Mouse (Mus musculus): ENCODE data around the gene Fbxl19. TPM values are rescaled to one million over a fixed set of nuclear protein-coding genes. Genes with fewer than 3 reads are reported as not detected.

Gene Fbxl19
- polyA plus RNA-seq, 1 experiment from 2014 or later = 6.2 TPM

DNA sequence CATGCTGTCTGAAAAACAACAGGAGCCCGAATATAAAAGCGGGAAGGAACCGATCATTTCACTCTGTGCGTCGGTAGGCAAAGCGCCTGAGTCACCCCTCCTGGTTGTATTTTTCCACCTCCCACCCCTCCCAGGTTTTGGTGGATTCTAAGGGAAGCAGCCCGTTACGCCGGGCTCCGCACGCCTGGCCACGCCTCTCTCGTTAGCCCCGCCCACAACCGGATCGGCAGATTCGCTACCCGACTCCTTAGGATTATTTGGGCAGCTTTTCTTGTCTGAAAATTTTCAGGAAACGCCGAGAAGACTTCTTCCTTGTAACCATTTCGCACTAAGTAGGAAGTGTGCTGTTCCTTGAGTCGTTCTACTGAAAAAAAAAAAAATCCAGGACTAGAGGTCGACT is 32.1 kb downstream of the Fbxl19 start, which contains the start of gene Setd1a:
Gene Setd1a, plus strand, starts transcription at position 245 of the 400 bp plus-strand sequence.
- Histone ChIP-seq H3K4me2 (replicated peaks; ENCODE audit: low read depth, low read length) (peak within 1 kb of the TSS; percentile 82), H3K4me3 (ENCODE audit: low read length) (peak within 1 kb of the TSS; percentile 96), H3K27ac (ENCODE audit: low read depth, low read length) (peak within 1 kb of the TSS; percentile 95), H3K9ac (ENCODE audit: low read depth, low read length) (peak within 1 kb of the TSS; percentile 96), H3K4me1 (ENCODE audit: control insufficient read depth, insufficient read depth, low read length) (peaks cover 12% of the 10 kb centered on the region), H3K27me3 (ENCODE audit: control insufficient read depth, insufficient read depth, low read length) (no peaks in the 10 kb centered on the region), H3K9me3 (ENCODE audit: control insufficient read depth, low read length) (no peaks in the 10 kb centered on the region), H3K36me3 (ENCODE audit: control insufficient read depth, insufficient read depth, low read length) (peaks cover 32% of the 10 kb centered on the region)
- peak; percentile 47 for ATAC-seq (ENCODE audit: low FRiP score, low TSS enrichment)
- WGBS = under 1% methylated on average over 23 of the region's 23 CpGs

DNA sequence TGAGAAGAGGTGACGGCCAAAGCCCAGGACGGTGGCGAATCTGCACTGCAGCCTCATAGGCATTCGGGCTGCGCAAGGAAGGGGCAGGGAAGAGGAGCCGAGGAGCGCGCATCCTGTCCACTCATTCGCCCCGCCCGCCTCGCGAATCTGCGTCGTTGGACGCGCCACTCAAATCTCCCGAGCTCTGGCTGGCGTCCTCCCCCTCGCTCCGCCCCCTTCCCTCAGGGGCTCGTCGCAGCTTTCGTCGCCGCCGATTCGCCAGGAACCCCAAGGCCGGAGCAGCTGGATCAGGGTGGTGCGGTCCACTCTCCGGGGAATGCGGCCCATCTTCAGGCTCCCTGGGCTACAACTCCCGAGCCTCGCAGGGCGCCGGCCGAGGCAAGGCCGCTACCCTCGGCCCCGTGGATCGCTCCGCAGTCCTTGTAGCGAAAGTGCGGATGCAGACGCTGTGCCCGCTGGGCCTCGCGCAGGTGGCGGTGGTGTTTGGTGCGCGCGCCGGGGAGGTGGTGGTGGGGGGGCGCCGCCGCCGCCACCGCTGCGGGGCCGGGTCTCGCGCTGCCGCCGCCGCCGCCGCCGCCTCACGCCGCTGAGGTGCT is 32.6 kb downstream of the Fbxl19 start:
- Histone ChIP-seq H3K36me3 (ENCODE audit: control insufficient read depth, insufficient read depth, low read length) (peaks cover 37% of the 10 kb centered on the region), H3K9ac (ENCODE audit: low read depth, low read length) (peak overlapping the region; percentile 96), H3K4me1 (ENCODE audit: control insufficient read depth, insufficient read depth, low read length) (peaks cover 12% of the 10 kb centered on the region), H3K4me2 (replicated peaks; ENCODE audit: low read depth, low read length) (peak overlapping the region; percentile 82), H3K4me3 (ENCODE audit: low read length) (peak overlapping the region; percentile 96), H3K27me3 (ENCODE audit: control insufficient read depth, insufficient read depth, low read length) (no peaks in the 10 kb centered on the region), H3K9me3 (ENCODE audit: control insufficient read depth, low read length) (no peaks in the 10 kb centered on the region), H3K27ac (ENCODE audit: low read depth, low read length) (peak overlapping the region; percentile 95)
- peak; percentile 91 for ATAC-seq (ENCODE audit: low FRiP score, low TSS enrichment)
- under 1% methylated on average over 48 of the region's 70 CpGs for WGBS

DNA sequence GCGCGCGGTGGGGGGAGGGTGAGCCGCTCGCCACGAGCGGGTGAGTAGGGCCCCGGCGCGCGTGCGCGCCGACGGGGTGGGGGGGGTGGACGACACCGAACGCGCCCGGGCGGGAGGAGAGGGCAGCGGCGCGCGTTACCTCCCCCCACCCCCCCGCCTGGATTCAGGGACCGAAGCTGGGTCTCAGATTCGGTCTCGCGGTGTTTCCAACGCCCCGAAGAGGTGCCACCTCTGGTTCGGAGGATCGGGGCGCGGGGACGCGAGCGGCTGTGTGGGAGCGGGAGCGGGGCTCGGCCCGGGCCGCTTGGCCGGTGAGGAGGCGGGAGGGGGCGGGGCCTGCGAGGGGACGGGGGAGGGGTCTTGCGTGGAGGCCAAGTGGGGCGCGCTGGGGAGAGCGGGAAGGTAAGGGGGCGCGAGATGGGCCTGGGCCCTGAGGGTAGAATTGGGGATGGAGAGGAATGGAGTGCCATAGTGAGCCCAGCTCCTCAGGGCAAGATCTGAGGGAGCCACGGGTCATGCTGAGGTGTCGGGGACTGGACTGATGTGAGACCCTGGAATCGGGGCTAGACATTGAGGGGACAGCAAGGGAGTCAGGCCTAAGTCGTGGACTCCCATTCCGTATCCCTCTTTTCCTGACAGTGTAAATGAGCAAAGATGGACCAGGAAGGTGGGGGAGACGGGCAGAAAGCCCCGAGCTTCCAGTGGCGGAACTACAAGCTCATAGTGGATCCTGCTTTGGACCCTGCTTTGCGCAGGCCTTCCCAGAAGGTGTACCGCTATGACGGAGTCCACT is 33.3 kb downstream of the Fbxl19 start:
- H3K36me3 ChIP-seq (ENCODE audit: control insufficient read depth, insufficient read depth, low read length) = peaks cover 44% of the 10 kb centered on the region
- H3K4me2 ChIP-seq (replicated peaks; ENCODE audit: low read depth, low read length) = peak overlapping the region; percentile 82
- 2% methylated on average over 63 of the region's 66 CpGs for WGBS
- peak overlapping the region; percentile 96 for H3K4me3 ChIP-seq (ENCODE audit: low read length)
- H3K9ac ChIP-seq (ENCODE audit: low read depth, low read length) = peak overlapping the region; percentile 96
- peak overlapping the region; percentile 95 for H3K27ac ChIP-seq (ENCODE audit: low read depth, low read length)
- H3K9me3 ChIP-seq (ENCODE audit: control insufficient read depth, low read length) = no peaks in the 10 kb centered on the region
- peak; percentile 59 for ATAC-seq (ENCODE audit: low FRiP score, low TSS enrichment)
- H3K27me3 ChIP-seq (ENCODE audit: control insufficient read depth, insufficient read depth, low read length) = no peaks in the 10 kb centered on the region
- H3K4me1 ChIP-seq (ENCODE audit: control insufficient read depth, insufficient read depth, low read length) = peaks cover 12% of the 10 kb centered on the region

DNA sequence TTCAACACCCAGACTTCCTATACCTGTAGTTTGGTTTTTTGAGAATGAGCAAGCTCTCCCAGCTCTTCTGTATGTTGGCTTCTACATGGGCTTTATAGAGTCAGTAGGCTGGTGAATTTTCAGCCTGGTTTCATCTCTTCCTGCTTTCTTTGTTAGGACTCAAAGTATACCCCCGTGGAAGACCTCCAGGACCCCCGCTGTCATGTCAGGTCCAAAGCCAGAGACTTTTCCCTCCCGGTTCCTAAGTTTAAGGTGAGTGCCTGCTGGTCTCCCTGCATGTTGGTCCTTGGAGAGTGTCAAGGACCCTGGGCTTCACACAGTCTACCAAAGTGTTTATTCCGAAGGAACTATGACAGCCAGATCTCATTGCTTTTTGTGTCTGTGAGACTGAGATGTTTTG is 34.0 kb downstream of the Fbxl19 start:
- Histone ChIP-seq H3K36me3 (ENCODE audit: control insufficient read depth, insufficient read depth, low read length) (peaks cover 50% of the 10 kb centered on the region), H3K4me3 (ENCODE audit: low read length) (peak overlapping the region; percentile 96), H3K4me1 (ENCODE audit: control insufficient read depth, insufficient read depth, low read length) (peaks cover 12% of the 10 kb centered on the region), H3K27me3 (ENCODE audit: control insufficient read depth, insufficient read depth, low read length) (no peaks in the 10 kb centered on the region), H3K27ac (ENCODE audit: low read depth, low read length) (no peak overlapping the region), H3K9me3 (ENCODE audit: control insufficient read depth, low read length) (no peaks in the 10 kb centered on the region), H3K4me2 (replicated peaks; ENCODE audit: low read depth, low read length) (peak overlapping the region; percentile 82), H3K9ac (ENCODE audit: low read depth, low read length) (peak overlapping the region; percentile 96)
- WGBS = 78% methylated on average over 4 of the region's 4 CpGs
- no peak for ATAC-seq (ENCODE audit: low FRiP score, low TSS enrichment)

DNA sequence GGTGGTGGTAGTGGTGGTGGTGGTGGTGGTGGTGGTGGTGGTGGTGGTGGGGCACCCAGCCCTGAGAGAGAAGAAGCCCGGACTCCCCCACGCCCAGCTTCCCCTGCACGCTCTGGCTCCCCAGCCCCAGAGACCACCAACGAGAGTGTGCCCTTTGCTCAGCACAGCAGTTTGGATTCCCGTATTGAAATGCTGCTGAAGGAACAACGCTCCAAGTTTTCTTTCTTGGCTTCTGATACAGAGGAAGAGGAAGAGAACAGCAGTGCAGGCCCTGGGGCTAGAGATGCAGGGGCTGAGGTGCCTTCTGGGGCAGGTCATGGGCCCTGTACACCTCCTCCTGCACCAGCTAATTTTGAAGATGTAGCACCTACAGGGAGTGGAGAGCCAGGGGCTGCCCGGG is 41.0 kb downstream of the Fbxl19 start, which contains the start of gene Gm49388:
Gene Gm49388, plus strand, starts transcription at position 301 of the 400 bp plus-strand sequence.
- no peaks in the 10 kb centered on the region for H3K9me3 ChIP-seq (ENCODE audit: control insufficient read depth, low read length)
- H3K4me3 ChIP-seq (ENCODE audit: low read length) = no peak within 1 kb of the TSS
- H3K4me1 ChIP-seq (ENCODE audit: control insufficient read depth, insufficient read depth, low read length) = no peaks in the 10 kb centered on the region
- no peaks in the 10 kb centered on the region for H3K27me3 ChIP-seq (ENCODE audit: control insufficient read depth, insufficient read depth, low read length)
- peaks cover 99% of the 10 kb centered on the region for H3K36me3 ChIP-seq (ENCODE audit: control insufficient read depth, insufficient read depth, low read length)
- no peak within 1 kb of the TSS for H3K4me2 ChIP-seq (replicated peaks; ENCODE audit: low read depth, low read length)
- no peak for ATAC-seq (ENCODE audit: low FRiP score, low TSS enrichment)
- H3K27ac ChIP-seq (ENCODE audit: low read depth, low read length) = no peak within 1 kb of the TSS
- no peak within 1 kb of the TSS for H3K9ac ChIP-seq (ENCODE audit: low read depth, low read length)
- WGBS = 95% methylated on average over 7 of the region's 7 CpGs

DNA sequence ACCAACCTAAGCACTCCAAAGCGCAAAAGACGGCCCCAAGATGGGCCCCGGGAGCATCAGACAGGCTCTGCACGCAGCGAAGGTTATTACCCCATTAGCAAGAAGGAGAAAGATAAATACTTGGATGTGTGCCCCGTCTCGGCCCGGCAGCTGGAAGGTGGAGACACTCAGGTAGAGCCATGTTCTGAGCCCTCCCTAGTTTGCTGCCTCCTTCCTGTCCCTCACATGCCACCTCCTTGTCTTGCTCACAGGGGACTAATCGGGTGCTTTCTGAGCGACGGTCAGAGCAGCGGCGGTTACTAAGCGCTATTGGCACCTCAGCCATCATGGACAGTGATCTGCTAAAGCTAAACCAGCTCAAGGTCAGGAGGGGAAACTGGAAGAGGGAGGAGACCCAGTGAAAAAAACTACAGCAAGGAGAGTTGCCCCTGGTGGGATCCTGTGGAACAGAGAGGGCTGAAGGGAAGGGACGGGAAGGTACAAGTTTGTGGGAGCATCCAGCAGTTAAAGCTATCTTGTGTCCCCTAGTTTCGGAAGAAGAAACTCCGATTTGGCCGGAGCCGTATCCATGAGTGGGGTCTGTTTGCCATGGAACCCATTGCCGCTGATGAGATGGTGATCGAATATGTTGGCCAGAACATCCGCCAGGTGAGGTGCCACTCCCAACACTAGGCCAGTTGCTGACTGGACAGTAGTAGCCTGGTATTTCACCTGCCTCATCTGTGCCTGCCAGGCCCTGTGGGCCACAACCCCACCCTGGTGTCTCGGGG is 52.9 kb downstream of the Fbxl19 start:
- no peaks in the 10 kb centered on the region for H3K9me3 ChIP-seq (ENCODE audit: control insufficient read depth, low read length)
- no peak for ATAC-seq (ENCODE audit: low FRiP score, low TSS enrichment)
- H3K27me3 ChIP-seq (ENCODE audit: control insufficient read depth, insufficient read depth, low read length) = no peaks in the 10 kb centered on the region
- H3K4me3 ChIP-seq (ENCODE audit: low read length) = no peak overlapping the region
- H3K9ac ChIP-seq (ENCODE audit: low read depth, low read length) = no peak overlapping the region
- peaks cover 78% of the 10 kb centered on the region for H3K36me3 ChIP-seq (ENCODE audit: control insufficient read depth, insufficient read depth, low read length)
- no peaks in the 10 kb centered on the region for H3K4me1 ChIP-seq (ENCODE audit: control insufficient read depth, insufficient read depth, low read length)
- H3K27ac ChIP-seq (ENCODE audit: low read depth, low read length) = no peak overlapping the region
- 91% methylated on average over 23 of the region's 23 CpGs for WGBS
- H3K4me2 ChIP-seq (replicated peaks; ENCODE audit: low read depth, low read length) = no peak overlapping the region

DNA sequence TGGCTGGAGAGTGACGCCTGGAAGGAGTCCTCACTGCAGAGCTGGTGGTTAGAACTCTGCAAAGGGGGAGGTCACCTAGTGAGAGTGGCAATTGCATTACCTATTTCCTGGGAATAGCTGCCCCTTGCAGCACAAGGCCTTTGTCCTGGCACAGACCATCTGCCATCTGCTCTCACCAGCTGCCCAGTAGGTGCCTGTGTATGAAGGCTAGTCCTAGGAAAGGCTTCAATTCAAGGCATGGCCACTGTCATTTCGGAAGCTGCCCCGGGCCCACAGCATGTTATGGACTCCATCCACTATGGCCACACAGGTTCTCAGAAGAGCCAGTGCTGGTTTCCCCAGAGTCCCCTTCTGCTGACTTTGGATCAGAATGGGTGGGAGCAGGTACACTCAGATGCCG is 54.2 kb downstream of the Fbxl19 start:
- H3K9ac ChIP-seq (ENCODE audit: low read depth, low read length) = no peak overlapping the region
- WGBS = 90% methylated on average over 4 of the region's 4 CpGs
- no peak for ATAC-seq (ENCODE audit: low FRiP score, low TSS enrichment)

DNA sequence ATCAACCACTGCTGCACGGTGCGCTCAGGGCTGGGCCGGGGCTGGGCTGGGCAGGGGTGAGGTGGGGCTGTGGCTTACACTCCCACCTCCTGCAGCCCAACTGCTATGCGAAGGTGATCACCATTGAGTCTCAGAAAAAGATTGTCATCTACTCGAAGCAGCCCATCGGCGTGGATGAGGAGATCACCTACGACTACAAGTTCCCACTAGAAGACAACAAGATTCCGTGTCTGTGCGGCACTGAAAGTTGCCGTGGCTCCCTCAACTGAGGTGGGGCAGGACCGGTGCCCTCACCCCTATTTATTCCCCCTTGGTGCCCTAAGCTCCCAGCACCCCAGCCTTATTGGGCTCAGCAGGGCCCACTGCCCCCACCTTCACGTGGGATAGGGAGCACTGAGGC is 54.9 kb downstream of the Fbxl19 start:
- ATAC-seq (ENCODE audit: low FRiP score, low TSS enrichment) = no peak
- WGBS = 93% methylated on average over 13 of the region's 13 CpGs
- H3K36me3 ChIP-seq (ENCODE audit: control insufficient read depth, insufficient read depth, low read length) = peaks cover 59% of the 10 kb centered on the region
- no peak overlapping the region for H3K27ac ChIP-seq (ENCODE audit: low read depth, low read length)
- no peak overlapping the region for H3K9ac ChIP-seq (ENCODE audit: low read depth, low read length)
- H3K9me3 ChIP-seq (ENCODE audit: control insufficient read depth, low read length) = no peaks in the 10 kb centered on the region
- H3K27me3 ChIP-seq (ENCODE audit: control insufficient read depth, insufficient read depth, low read length) = no peaks in the 10 kb centered on the region
- no peak overlapping the region for H3K4me3 ChIP-seq (ENCODE audit: low read length)
- H3K4me1 ChIP-seq (ENCODE audit: control insufficient read depth, insufficient read depth, low read length) = no peaks in the 10 kb centered on the region
- H3K4me2 ChIP-seq (replicated peaks; ENCODE audit: low read depth, low read length) = no peak overlapping the region

More for the DNA sequence above, 54.2 kb downstream of the Fbxl19 start:
- H3K36me3 ChIP-seq (ENCODE audit: control insufficient read depth, insufficient read depth, low read length) = peaks cover 66% of the 10 kb centered on the region
- H3K4me2 ChIP-seq (replicated peaks; ENCODE audit: low read depth, low read length) = no peak overlapping the region
- H3K9me3 ChIP-seq (ENCODE audit: control insufficient read depth, low read length) = no peaks in the 10 kb centered on the region
- H3K4me3 ChIP-seq (ENCODE audit: low read length) = no peak overlapping the region
- no peaks in the 10 kb centered on the region for H3K27me3 ChIP-seq (ENCODE audit: control insufficient read depth, insufficient read depth, low read length)
- H3K4me1 ChIP-seq (ENCODE audit: control insufficient read depth, insufficient read depth, low read length) = no peaks in the 10 kb centered on the region
- H3K27ac ChIP-seq (ENCODE audit: low read depth, low read length) = no peak overlapping the region
